Mouse (Mus musculus) ES-CJ7 (cell line): Measurements from ENCODE around the gene Mfap3l.

Experiments used
- DNase-seq: peaks from one replicate; pipeline ENCODE4 v3.0.0; 2011; ENCODE audit warnings: low read depth, low spot score

The Mfap3l gene

GRCm38 (mm10) chr8:60650119-60650518, 17.5 kb downstream of the Mfap3l start:
- no peak for DNase-seq

GRCm38 (mm10) chr8:60657425-60658113, 24.9 kb downstream of the Mfap3l start:
- DNase-seq, result no peak

GRCm38 (mm10) chr8:60658114-60658500, 25.5 kb downstream of the Mfap3l start:
- DNase-seq, result peak; percentile 34

- peak; percentile 11 for DNase-seq
Observed at GRCm38 (mm10) chr8:60658686-60659085, 26.1 kb downstream of the Mfap3l start.

- DNase-seq, result no peak
Observed at GRCm38 (mm10) chr8:60659721-60660120, 27.1 kb downstream of the Mfap3l start.

- no peak for DNase-seq
Observed at GRCm38 (mm10) chr8:60661191-60661590, 28.6 kb downstream of the Mfap3l start.

- no peak for DNase-seq
Observed at GRCm38 (mm10) chr8:60663552-60663951, 30.9 kb downstream of the Mfap3l start.

- DNase-seq, result no peak
Observed at GRCm38 (mm10) chr8:60665821-60666220, 33.2 kb downstream of the Mfap3l start.

- DNase-seq, result no peak
Observed at GRCm38 (mm10) chr8:60666852-60667251, 34.2 kb downstream of the Mfap3l start.

GRCm38 (mm10) chr8:60678590-60678989, 46.0 kb downstream of the Mfap3l start:
- no peak for DNase-seq

GRCm38 (mm10) chr8:60681811-60682210, 49.2 kb downstream of the Mfap3l start:
- DNase-seq, result no peak

- DNase-seq, result no peak
Observed at GRCm38 (mm10) chr8:60682340-60682739, 49.7 kb downstream of the Mfap3l start.

GRCm38 (mm10) chr8:60711516-60712086, 79.0 kb downstream of the Mfap3l start:
- DNase-seq, result no peak

GRCm38 (mm10) chr8:60714724-60715123, 82.1 kb downstream of the Mfap3l start:
- no peak for DNase-seq

- DNase-seq, result no peak
Observed at GRCm38 (mm10) chr8:60718692-60719091, 86.1 kb downstream of the Mfap3l start.
